Mouse (Mus musculus): ENCODE data around the gene Cacfd1.
A peak's percentile ranks its signal among the peaks of the same experiment; 100 is the strongest.

GRCm38 (mm10) chr2:27032361-27032760 is 22.6 kb downstream of the Cacfd1 start:
- TF ChIP-seq CTCF (IDR thresholded peaks at IDR 0.05; ENCODE audit: low read depth) (peak; percentile 47), EP300 (optimal IDR thresholded peaks at IDR 0.05) (no peak)

Data from stomach, postnatal 0 days (tissue).